Mouse (Mus musculus) myocyte (in vitro differentiated cells): ENCODE results near the gene Rpl11. TPM values are rescaled to one million over a fixed set of nuclear protein-coding genes. Genes with fewer than 3 reads are reported as not detected.

Experiments used
- H3K27me3 ChIP-seq: one replicate; pipeline ENCODE4 v1.6.1; 2011; ENCODE audit not compliant: control insufficient read depth, insufficient read depth, insufficient read length
- H3K36me3 ChIP-seq: one replicate; pipeline ENCODE4 v1.6.1; 2011; ENCODE audit not compliant: control insufficient read depth, insufficient read depth
- H3K4me2 ChIP-seq: one replicate; pipeline ENCODE4 v1.6.1; 2011; ENCODE audit warnings: low read depth, control low read depth
- H3K4me3 ChIP-seq: one replicate; pipeline ENCODE4 v1.5.1; 2011; ENCODE audit warnings: mild to moderate bottlenecking, control low read depth, moderate library complexity
- H3K79me2 ChIP-seq: one replicate; pipeline ENCODE4 v1.6.1; 2011; ENCODE audit not compliant: control insufficient read depth, insufficient read depth
- H3ac ChIP-seq: one replicate; pipeline ENCODE4 v1.6.1; 2011; ENCODE audit not compliant: control insufficient read depth, insufficient read length
- CEBPB ChIP-seq: IDR thresholded peaks from 2 replicates; pipeline ENCODE4 v1.6.1; 2011; ENCODE audit warnings: mild to moderate bottlenecking, moderate library complexity; ENCODE audit not compliant: poor library complexity, insufficient read depth, severe bottlenecking
- E2F4 ChIP-seq: IDR thresholded peaks from one replicate; pipeline ENCODE4 v1.6.1; 2011; ENCODE audit warnings: mild to moderate bottlenecking, control low read depth, moderate library complexity; ENCODE audit not compliant: insufficient read depth
- MAX ChIP-seq: IDR thresholded peaks from one replicate; pipeline ENCODE4 v1.6.1; 2011; ENCODE audit warnings: low read depth, mild to moderate bottlenecking, control low read depth
- MYOD1 ChIP-seq, 3 experiments: IDR thresholded peaks; one replicate each; pipeline ENCODE4 v1.6.1; 2011; ENCODE audit warnings: control low read depth in 2 of 3, low read depth in 2 of 3, mild to moderate bottlenecking in 2 of 3, moderate library complexity in 1 of 3; ENCODE audit not compliant: insufficient read length in 2 of 3, control insufficient read depth in 1 of 3
- MYOG ChIP-seq, 3 experiments: IDR thresholded peaks; one replicate each; pipeline ENCODE4 v1.6.1; 2011; ENCODE audit warnings: control low read depth in 2 of 3, low read depth in 2 of 3, mild to moderate bottlenecking in 2 of 3; ENCODE audit not compliant: insufficient read length in 2 of 3, control insufficient read depth in 1 of 3, insufficient read depth in 1 of 3
- POLR2A ChIP-seq: IDR thresholded peaks from one replicate; pipeline ENCODE4 v1.6.1; 2011; ENCODE audit warnings: low read depth, mild to moderate bottlenecking, control low read depth, moderate library complexity; ENCODE audit not compliant: insufficient read length
- POLR2AphosphoS2 ChIP-seq: IDR thresholded peaks from one replicate; pipeline ENCODE4 v1.6.1; 2011; ENCODE audit warnings: low read depth, control low read depth; ENCODE audit not compliant: insufficient read length
- REST ChIP-seq: IDR thresholded peaks from one replicate; pipeline ENCODE4 v1.6.1; 2011; ENCODE audit warnings: mild to moderate bottlenecking, control low read depth, moderate library complexity; ENCODE audit not compliant: insufficient read depth, insufficient read length
- SRF ChIP-seq: IDR thresholded peaks from one replicate; pipeline ENCODE4 v1.6.1; 2011; ENCODE audit warnings: low read depth; ENCODE audit not compliant: control insufficient read depth, insufficient read length
- TCF12 ChIP-seq: IDR thresholded peaks from one replicate; pipeline ENCODE4 v1.6.1; 2011; ENCODE audit warnings: mild to moderate bottlenecking, control low read depth; ENCODE audit not compliant: poor library complexity, insufficient read depth, severe bottlenecking
- TCF3 ChIP-seq: IDR thresholded peaks from one replicate; pipeline ENCODE4 v1.6.1; 2011; ENCODE audit warnings: low read depth, control low read depth; ENCODE audit not compliant: insufficient read length
- USF1 ChIP-seq: IDR thresholded peaks from one replicate; pipeline ENCODE4 v1.6.1; 2011; ENCODE audit warnings: low read depth, mild to moderate bottlenecking, control low read depth, moderate library complexity
- polyA plus RNA-seq: library from polyadenylated mRNA; unstranded; fragments of >200 nt; fragmentation: generic; extraction: Trizol; gene quantifications from one replicate; pipeline ENCODE4 v1.2.1, GENCODE M21; 2012; ENCODE audit warnings: missing spikeins

Rpl11 gene
- polyA plus RNA-seq, 1 experiment = 1,551 TPM

DNA sequence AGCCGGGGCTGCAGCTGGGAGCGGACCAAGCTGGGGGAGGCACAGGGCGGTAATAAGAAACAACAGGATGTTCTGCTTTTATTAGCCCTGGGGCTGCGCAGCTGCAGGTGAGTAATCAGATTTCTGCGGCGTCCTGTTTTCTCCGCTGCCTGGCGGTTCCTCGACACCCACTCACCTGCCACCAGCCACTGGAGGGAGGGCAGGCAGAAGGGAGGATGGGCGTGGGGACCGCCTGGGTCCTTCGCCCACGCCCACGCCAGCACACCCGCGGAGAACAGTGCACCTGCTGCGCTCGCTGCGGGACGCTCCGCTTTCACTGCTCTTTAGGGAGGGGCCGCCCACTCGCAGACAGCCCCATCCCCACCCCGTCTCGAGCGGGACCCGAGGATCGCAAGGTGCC is 28.5 kb upstream of the Rpl11 start:
- Histone ChIP-seq H3K36me3 (no peaks in the 10 kb centered on the region), H3ac (no peak overlapping the region), H3K4me3 (no peak overlapping the region), H3K27me3 (no peaks in the 10 kb centered on the region), H3K4me2 (no peak overlapping the region), H3K79me2 (no peaks in the 10 kb centered on the region)
- TF ChIP-seq MYOG (IDR thresholded peaks at IDR 0.05; ENCODE audit: control insufficient read depth in 1 of 3, insufficient read depth in 1 of 3, insufficient read length in 2 of 3, low read depth in 2 of 3) = peak in 2 of 3 experiments; percentile 60 to 82
- peak in 2 of 3 experiments; percentile 70 to 95 for TF ChIP-seq MYOD1 (IDR thresholded peaks at IDR 0.05; ENCODE audit: control insufficient read depth in 1 of 3, insufficient read length in 2 of 3, low read depth in 2 of 3)
- TF ChIP-seq POLR2A = no peak
- TF ChIP-seq SRF = no peak
- TF ChIP-seq POLR2AphosphoS2 = no peak
- TF ChIP-seq REST = no peak
- TF ChIP-seq MAX = no peak
- TF ChIP-seq USF1 = no peak

DNA sequence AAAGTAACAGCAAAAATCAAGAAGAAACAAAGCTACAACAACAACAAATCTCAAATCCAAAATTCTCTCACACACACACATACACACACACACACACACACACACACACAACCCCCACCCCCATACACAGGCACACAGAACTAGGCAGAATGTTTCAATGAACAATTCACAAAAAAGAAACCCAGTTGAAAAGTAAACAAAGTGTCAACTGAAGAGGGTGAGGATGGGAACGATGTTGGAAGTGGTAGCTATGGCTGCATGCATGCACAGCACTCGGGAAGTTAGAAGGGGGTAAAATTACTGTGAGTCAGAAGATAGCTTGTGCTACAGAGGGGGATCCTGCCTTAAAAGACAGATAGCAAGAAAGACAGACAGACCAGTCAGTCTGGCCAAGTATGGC is 25.4 kb upstream of the Rpl11 start:
- TF ChIP-seq CEBPB = no peak
- TF ChIP-seq USF1 = no peak
- no peak for TF ChIP-seq POLR2AphosphoS2
- TF ChIP-seq TCF12 = no peak
- TF ChIP-seq MAX = no peak
- TF ChIP-seq SRF = no peak
- no peak for TF ChIP-seq E2F4
- no peak for TF ChIP-seq MYOG (IDR thresholded peaks at IDR 0.05; ENCODE audit: control insufficient read depth in 1 of 3, insufficient read depth in 1 of 3, insufficient read length in 2 of 3, low read depth in 2 of 3)
- TF ChIP-seq MYOD1 (IDR thresholded peaks at IDR 0.05; ENCODE audit: control insufficient read depth in 1 of 3, insufficient read length in 2 of 3, low read depth in 2 of 3) = no peak
- no peak for TF ChIP-seq POLR2A
- TF ChIP-seq TCF3 = no peak
- no peaks in the 10 kb centered on the region for H3K36me3 ChIP-seq
- no peak overlapping the region for H3ac ChIP-seq
- H3K4me3 ChIP-seq = no peak overlapping the region
- no peaks in the 10 kb centered on the region for H3K79me2 ChIP-seq
- H3K4me2 ChIP-seq = no peak overlapping the region
- H3K27me3 ChIP-seq = no peaks in the 10 kb centered on the region

DNA sequence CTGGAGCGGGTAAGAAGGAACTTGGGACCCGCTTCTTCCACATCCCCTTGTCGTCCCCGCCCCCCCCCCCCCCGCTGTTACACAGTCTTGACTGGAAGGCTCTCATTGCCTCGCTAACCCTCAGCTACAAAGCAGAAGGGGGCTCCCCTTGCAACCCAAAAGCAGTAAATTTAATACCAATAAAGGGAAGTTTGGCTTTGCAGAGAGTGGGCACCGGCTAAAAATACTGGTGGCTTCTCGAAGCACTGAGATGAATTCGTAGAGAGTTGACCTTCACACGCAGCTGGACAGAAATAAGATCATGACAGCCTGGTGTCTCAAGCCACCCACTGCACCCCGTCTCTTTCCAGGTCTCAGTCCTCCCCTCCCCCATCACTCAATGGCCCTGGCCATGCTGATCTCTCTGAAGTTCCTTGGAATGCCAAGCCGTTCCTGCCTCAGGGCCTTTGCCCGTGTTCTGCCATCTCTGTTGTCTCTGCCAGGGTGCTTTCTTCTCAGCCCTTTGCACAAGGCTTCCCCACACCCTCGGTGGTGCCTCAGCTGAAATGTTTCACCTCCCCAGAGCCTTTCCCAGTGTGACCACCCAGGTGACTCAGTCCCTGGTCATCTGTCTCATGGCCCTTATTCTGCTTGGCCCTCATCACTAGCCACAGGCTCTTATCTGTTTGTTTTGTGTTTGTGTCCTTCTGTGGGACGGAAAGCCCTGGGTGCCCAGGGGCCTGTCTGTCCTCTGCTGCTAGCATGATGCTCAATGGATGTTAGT is 23.7 kb upstream of the Rpl11 start:
- Histone ChIP-seq H3ac (no peak overlapping the region), H3K36me3 (no peaks in the 10 kb centered on the region), H3K27me3 (no peaks in the 10 kb centered on the region), H3K4me2 (no peak overlapping the region), H3K79me2 (no peaks in the 10 kb centered on the region), H3K4me3 (no peak overlapping the region)
- no peak for TF ChIP-seq REST
- TF ChIP-seq MAX = no peak
- no peak for TF ChIP-seq POLR2AphosphoS2
- no peak for TF ChIP-seq CEBPB
- TF ChIP-seq USF1 = no peak
- no peak for TF ChIP-seq TCF3
- no peak for TF ChIP-seq E2F4
- no peak for TF ChIP-seq MYOG (IDR thresholded peaks at IDR 0.05; ENCODE audit: control insufficient read depth in 1 of 3, insufficient read depth in 1 of 3, insufficient read length in 2 of 3, low read depth in 2 of 3)
- no peak for TF ChIP-seq POLR2A
- TF ChIP-seq MYOD1 (IDR thresholded peaks at IDR 0.05; ENCODE audit: control insufficient read depth in 1 of 3, insufficient read length in 2 of 3, low read depth in 2 of 3) = no peak
- TF ChIP-seq TCF12 = no peak

DNA sequence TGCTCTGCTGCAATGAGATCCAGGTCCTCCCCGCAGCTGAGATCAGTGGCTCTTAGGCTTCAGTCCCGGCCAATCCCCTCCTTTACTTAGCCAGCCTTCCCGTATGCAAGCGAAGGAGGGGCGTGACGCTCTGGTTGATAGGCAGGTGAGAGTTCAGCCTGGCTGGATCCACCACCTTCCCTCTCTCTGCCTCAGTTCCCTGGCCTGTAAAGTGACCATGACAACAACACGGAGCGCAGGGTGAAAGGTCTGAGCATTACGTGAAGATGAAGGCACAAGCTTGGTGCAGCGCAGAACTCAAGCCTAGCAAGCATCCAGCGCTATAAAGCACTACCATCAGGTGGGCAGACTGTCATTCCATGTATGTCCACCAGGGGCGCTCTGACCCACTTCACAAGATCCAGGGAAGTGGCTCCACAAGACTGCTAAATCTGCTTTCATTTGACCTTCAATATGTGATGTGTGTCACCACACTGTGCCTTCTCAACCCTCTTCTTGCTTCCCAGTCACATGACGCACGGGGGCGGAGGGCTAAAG is 18.0 kb upstream of the Rpl11 start:
- no peak overlapping the region for H3ac ChIP-seq
- no peaks in the 10 kb centered on the region for H3K27me3 ChIP-seq
- no peak overlapping the region for H3K4me3 ChIP-seq
- no peaks in the 10 kb centered on the region for H3K79me2 ChIP-seq
- no peak overlapping the region for H3K4me2 ChIP-seq
- H3K36me3 ChIP-seq = no peaks in the 10 kb centered on the region
- TF ChIP-seq SRF (peak; percentile 14), POLR2A (no peak), MAX (no peak), POLR2AphosphoS2 (no peak), MYOG (IDR thresholded peaks at IDR 0.05; ENCODE audit: control insufficient read depth in 1 of 3, insufficient read depth in 1 of 3, insufficient read length in 2 of 3, low read depth in 2 of 3) (no peak)
